Mouse (Mus musculus) cerebellum, adult 2 months (tissue): ENCODE results near the gene Saysd1.

Experiments
- CTCF ChIP-seq: fragments of 200-500 bp; IDR thresholded peaks from 2 replicates; pipeline ENCODE4 v1.5.1; 2011; ENCODE audit warnings: low read depth, mild to moderate bottlenecking, control low read depth, low read length, moderate library complexity, borderline replicate concordance; ENCODE audit not compliant: insufficient read depth
- POLR2A ChIP-seq: fragments of 200-500 bp; IDR thresholded peaks from 2 replicates; pipeline ENCODE4 v1.6.1; 2011; ENCODE audit warnings: low read length, control low read depth, borderline replicate concordance; ENCODE audit not compliant: insufficient read depth

DNA sequence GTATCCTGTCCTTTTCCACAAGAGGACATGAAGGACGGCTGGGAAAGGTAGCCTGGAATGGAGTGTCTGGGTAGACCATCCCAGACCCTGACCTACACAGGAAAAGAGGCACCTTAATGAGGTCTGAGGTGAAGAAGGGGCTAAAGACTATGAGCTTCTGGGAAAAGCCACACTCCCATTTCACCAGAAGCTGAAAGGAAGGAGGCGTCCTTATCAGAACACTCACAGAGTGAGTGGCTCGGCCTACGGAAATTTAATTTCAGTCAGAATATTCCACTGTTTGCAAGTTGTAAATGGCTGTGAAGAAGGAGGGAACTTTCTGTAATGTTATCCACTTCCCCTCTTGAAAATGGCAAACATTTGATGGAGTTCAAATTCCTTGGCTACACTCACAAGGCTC lies 34.6 kb upstream of the Saysd1 start:
- TF ChIP-seq CTCF (no peak), POLR2A (no peak)
